In the genomic region with DNA sequence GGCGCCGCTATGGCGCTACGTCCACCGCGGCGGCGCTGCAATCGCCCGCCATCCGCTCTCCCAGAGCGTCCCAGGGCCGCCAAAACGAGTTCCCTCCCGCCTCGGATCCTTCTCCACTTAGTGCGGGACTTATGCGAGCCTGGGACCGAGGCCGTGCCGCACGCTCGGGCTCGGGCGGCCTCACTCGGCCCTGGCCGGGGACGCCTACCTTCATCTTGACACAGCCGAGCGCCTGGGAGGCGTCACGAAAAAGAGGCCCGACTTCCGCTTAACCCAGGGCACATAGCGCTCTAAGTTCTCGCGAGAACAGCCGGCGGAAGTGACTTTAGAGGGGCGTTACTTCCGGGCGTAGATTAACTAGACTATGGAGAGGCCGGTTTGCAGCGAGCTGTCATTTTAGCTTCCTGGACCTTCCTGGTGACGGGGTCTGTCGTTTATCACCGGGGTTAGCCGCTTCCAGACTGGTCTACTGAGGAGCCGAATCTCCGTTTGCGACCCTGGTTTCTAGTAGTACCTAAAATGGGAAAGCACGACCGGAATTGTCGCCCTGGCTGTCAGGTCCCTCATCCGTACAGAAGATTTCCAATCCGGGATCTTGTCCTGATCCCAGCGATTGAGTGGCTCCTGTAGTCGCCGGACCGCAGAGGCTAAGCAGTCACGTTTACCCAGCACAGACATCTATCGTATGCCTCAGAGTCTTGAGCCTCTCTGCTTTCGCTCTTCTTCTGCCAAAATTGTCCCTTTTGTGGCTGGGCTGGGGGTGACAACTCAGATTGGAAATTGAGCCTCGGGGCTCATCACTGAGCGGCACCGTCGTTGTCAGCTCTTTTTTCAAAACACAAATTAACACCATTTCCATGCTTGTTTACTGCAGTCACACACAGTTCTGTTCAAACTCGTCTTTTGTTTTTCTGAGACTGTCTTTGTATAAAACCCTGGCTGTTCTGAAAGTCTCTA, we compare ENCODE assay signal across 8 mouse cellular contexts. TPM values are rescaled to one million over a fixed set of nuclear protein-coding genes. Genes with fewer than 3 reads are reported as not detected.
DNase-seq lines count a peak whose midpoint lies in the region; ATAC-seq lines count a peak whose summit lies in the region.

A gene (minus strand): TSS at position 300 of the 957 bp plus-strand sequence.

- WGBS in heart, embryonic 14.5 days = under 1% methylated on average over 68 of the region's 68 CpGs
- under 1% methylated on average over 67 of the region's 68 CpGs for WGBS in liver, embryonic 13.5 days (ENCODE audit: insufficient replicate concordance)
- WGBS in stomach, embryonic 16.5 days = under 1% methylated on average over 65 of the region's 68 CpGs

- peaks cover 33% of the 10 kb centered on the region for H3K36me3 ChIP-seq in heart, embryonic 14.5 days (ENCODE audit: control insufficient read depth, insufficient read depth, low read length)
- H3K36me3 ChIP-seq in liver, embryonic 13.5 days = peaks cover 37% of the 10 kb centered on the region
- peaks cover 28% of the 10 kb centered on the region for H3K36me3 ChIP-seq in stomach, embryonic 16.5 days (ENCODE audit: control insufficient read depth, insufficient read depth, low read length)

- no peaks in the 10 kb centered on the region for H3K4me1 ChIP-seq in brown adipose tissue, adult 24 weeks (ENCODE audit: control insufficient read depth, insufficient read depth, insufficient read length, low read length)
- H3K4me1 ChIP-seq in heart, embryonic 14.5 days (ENCODE audit: control insufficient read depth in 2 of 2, insufficient read depth in 2 of 2, low read length in 2 of 2) = peaks cover 2 to 10% of the 10 kb centered on the region in 2 experiments; a peak in 1 of 4 replicates
- peaks cover 27% of the 10 kb centered on the region for H3K4me1 ChIP-seq in liver, embryonic 13.5 days (replicated peaks)
- H3K4me1 ChIP-seq in stomach, embryonic 16.5 days (ENCODE audit: control insufficient read depth, insufficient read depth, low read length) = peaks cover 5% of the 10 kb centered on the region

- DNase-seq in CD4-positive, CD25-positive, alpha-beta regulatory T cell, adult 2 months (ENCODE audit: low read depth, low spot score) = peak; percentile 98
- peak; percentile 91 for DNase-seq in fibroblast of lung, adult 2 months (ENCODE audit: low read depth)
- DNase-seq in kidney, postnatal 14 days = peak; percentile 97
- DNase-seq in liver, embryonic 13.5 days = peak; percentile 87
- peak; percentile 96 for DNase-seq in neural tube, embryonic 10.5 days (ENCODE audit: extremely low spot score, low spot score)

- peak within 1 kb of the TSS; percentile 92 for H3K4me2 ChIP-seq in heart, embryonic 14.5 days (ENCODE audit: low read length)
- H3K4me2 ChIP-seq in liver, embryonic 13.5 days = peak within 1 kb of the TSS; percentile 82
- peak within 1 kb of the TSS; percentile 83 for H3K4me2 ChIP-seq in stomach, embryonic 16.5 days (ENCODE audit: low read depth, low read length)

- H3K4me3 ChIP-seq in brown adipose tissue, adult 24 weeks (ENCODE audit: insufficient read depth, low read depth, low read length) = peak within 1 kb of the TSS; percentile 96
- H3K4me3 ChIP-seq in heart, embryonic 14.5 days (ENCODE audit: control insufficient read depth in 1 of 2, insufficient read depth in 1 of 2, low read depth in 1 of 2, low read length in 2 of 2) = peak within 1 kb of the TSS; percentile 66 to 72
- peak within 1 kb of the TSS; percentile 96 for H3K4me3 ChIP-seq in liver, embryonic 13.5 days (replicated peaks)
- peak within 1 kb of the TSS; percentile 98 for H3K4me3 ChIP-seq in stomach, embryonic 16.5 days (replicated peaks; ENCODE audit: low read length)

- peak within 1 kb of the TSS; percentile 97 for H3K27ac ChIP-seq in brown adipose tissue, adult 24 weeks (replicated peaks; ENCODE audit: low read depth, low read length)
- peak within 1 kb of the TSS; percentile 89 to 93 for H3K27ac ChIP-seq in heart, embryonic 14.5 days (replicated peaks in 1 of 2; ENCODE audit: control insufficient read depth in 1 of 2, insufficient read depth in 1 of 2, low read depth in 2 of 2, low read length in 2 of 2)
- peak within 1 kb of the TSS; percentile 91 for H3K27ac ChIP-seq in liver, embryonic 13.5 days
- H3K27ac ChIP-seq in stomach, embryonic 16.5 days (ENCODE audit: low read length) = peak within 1 kb of the TSS; percentile 94

- H3K9ac ChIP-seq in heart, embryonic 14.5 days (ENCODE audit: low read length) = peak within 1 kb of the TSS; percentile 94
- peak within 1 kb of the TSS; percentile 99 for H3K9ac ChIP-seq in liver, embryonic 13.5 days
- H3K9ac ChIP-seq in stomach, embryonic 16.5 days (ENCODE audit: low read length) = peak within 1 kb of the TSS; percentile 100

- no peaks in the 10 kb centered on the region for H3K9me3 ChIP-seq in heart, embryonic 14.5 days (ENCODE audit: control insufficient read depth, low read length)
- H3K9me3 ChIP-seq in liver, embryonic 13.5 days (replicated peaks) = no peaks in the 10 kb centered on the region
- H3K9me3 ChIP-seq in stomach, embryonic 16.5 days (replicated peaks; ENCODE audit: control insufficient read depth, low read length) = no peaks in the 10 kb centered on the region

- peak; percentile 97 for ATAC-seq in heart, embryonic 14.5 days (ENCODE audit: insufficient number of reproducible peaks, insufficient read depth, low FRiP score, low read depth)
- ATAC-seq in liver, embryonic 13.5 days (ENCODE audit: low read depth) = peak; percentile 96
- ATAC-seq in stomach, embryonic 16.5 days (ENCODE audit: insufficient read depth, low FRiP score) = peak; percentile 98

- H3K27me3 ChIP-seq in heart, embryonic 14.5 days (ENCODE audit: control insufficient read depth, insufficient read depth, low read length) = no peaks in the 10 kb centered on the region
- no peaks in the 10 kb centered on the region for H3K27me3 ChIP-seq in liver, embryonic 13.5 days
- H3K27me3 ChIP-seq in stomach, embryonic 16.5 days (ENCODE audit: control insufficient read depth, insufficient read depth, low read length) = no peaks in the 10 kb centered on the region

RNA-seq across cellular contexts. Expression of the gene that starts here (rescaled TPM):
- 729 and 792 TPM in 2 replicates for polyA plus RNA-seq in brown adipose tissue, adult 24 weeks (2012; ENCODE audit: insufficient read depth, insufficient read length, missing spikeins)
- 485 and 531 TPM in 2 replicates for polyA plus RNA-seq in heart, embryonic 14.5 days (2014; fragmentation: Nextera tagmentation; extraction: Ambion mirVana)
- polyA plus RNA-seq in liver, embryonic 13.5 days (2015; fragmentation: Nextera tagmentation; extraction: Ambion mirVana) = 624 and 653 TPM in 2 replicates
- polyA plus RNA-seq in stomach, embryonic 16.5 days (2015; fragmentation: Nextera tagmentation; extraction: Ambion mirVana) = 556 and 729 TPM in 2 replicates

Comparison
In these comparisons a context has a peak if more than half of its experiments do, and no peak if none do; other contexts are left out.
1. Peak in every context shown above with its lines: DNase-seq, ATAC-seq, H3K4me3 ChIP-seq and H3K27ac ChIP-seq.